Mouse (Mus musculus): ENCODE results near the gene Dcbld1. TPM values are rescaled to one million over a fixed set of nuclear protein-coding genes. Genes with fewer than 3 reads are reported as not detected.
A peak's percentile ranks its signal among the peaks of the same experiment; 100 is the strongest.

Dcbld1 gene
- 1 to 10 TPM; 6.2 to 7.9 TPM for total RNA-seq (2021)

DNA sequence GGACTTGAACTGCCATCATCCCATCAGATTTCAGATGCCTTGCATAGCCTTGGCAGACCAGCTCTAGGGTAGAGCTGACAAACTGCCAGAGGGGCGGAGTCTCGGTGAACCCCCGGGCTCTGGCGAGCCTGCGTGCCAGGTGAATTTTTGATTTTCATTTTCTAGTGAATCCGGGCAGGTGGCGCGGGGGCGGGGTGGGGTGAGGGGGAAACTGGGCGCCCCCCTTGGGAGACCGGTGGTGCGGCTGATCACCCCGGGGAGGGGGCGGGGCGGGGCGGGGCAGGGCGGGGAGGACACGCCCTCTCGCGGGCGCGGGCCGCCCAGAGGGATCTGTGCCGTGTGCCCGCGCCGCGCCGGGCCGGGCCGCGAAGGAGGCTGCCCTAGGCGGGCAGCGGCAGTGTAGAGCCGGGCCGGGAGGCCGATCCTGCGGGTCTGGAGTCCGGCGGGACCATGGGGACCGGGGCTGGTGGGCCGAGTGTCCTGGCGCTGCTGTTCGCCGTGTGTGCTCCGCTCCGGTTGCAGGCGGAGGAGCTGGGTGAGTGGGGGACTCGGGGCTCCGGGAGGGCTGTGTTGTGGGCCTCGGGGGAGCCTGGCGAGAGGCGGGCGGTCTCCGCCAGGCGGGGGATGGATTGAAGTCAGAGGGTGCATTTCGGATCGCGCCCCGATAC lies at the start of gene Dcbld1:
Gene Dcbld1 (plus strand): TSS at position 319 of the 668 bp plus-strand sequence.
- DNase-seq (ENCODE audit: extremely low spot score in 1 of 2, low spot score in 1 of 2) = peak; percentile 50 to 56

DNA sequence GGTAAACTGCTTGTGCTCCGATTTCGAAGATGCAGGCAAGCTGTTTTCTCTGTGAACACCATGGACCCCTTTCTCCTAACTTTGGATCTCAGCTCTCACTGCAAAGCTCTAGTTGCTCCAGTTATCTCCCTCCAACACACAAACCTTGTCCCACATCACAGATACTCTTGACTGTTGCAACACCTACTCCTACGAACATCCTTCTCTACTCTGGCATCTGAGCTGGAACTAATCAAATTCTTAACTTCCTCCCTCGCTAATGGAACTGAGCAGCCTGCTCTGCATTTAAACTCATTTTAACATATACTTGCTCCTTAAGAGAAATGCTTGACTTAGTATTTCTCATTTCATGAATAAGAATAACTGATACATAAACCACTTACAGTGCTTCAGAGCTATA lies 47.5 kb upstream of the Dcbld1 start:
- no peak for DNase-seq (ENCODE audit: extremely low spot score in 1 of 2, low spot score in 1 of 2)

DNA sequence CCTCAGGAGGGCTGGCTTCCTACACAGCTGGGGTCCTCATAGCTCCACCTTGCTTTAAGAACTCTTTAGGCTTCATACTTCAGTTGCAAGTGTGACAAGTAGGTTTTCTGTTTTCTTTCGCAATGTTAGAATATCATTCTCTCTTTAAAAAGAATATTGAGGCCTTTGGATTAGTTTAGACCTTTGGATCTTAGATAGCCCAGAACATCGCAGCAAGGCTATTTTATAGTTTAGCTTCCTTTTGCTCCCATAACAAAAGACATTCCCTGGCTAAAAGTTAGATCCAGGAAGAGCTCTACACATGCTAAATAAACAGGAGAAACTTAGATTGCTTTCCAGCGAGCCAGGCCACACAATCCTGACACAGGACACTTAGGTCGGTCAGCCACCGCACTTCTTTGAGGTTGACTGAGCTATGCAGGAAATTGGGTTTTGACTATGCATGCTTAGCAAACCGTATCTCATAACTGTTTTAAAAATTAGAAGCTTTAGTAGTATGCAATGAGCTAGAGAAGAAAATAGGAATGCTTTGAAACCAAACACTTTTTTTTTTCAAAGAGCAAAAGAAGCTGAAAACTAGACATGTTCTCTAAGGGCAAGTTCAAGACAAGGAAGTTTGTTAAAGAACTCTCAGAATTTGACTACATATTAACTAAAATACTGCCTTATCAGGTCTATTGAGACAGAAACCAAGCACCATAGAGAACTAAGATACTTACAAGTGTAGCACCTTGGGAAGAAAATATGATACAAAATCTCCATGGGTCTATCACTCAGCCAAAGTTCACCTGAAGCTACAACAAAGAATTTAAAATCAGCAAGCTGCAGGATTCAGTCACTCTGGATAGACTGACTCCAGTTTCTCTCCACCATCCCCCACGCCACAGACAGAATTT lies 38.2 kb upstream of the Dcbld1 start, which contains the start of gene Ros1:
Gene Ros1 (minus strand): TSS at position 288 of the 896 bp plus-strand sequence.
- no peak for DNase-seq (ENCODE audit: extremely low spot score in 1 of 2, low spot score in 1 of 2)

DNA sequence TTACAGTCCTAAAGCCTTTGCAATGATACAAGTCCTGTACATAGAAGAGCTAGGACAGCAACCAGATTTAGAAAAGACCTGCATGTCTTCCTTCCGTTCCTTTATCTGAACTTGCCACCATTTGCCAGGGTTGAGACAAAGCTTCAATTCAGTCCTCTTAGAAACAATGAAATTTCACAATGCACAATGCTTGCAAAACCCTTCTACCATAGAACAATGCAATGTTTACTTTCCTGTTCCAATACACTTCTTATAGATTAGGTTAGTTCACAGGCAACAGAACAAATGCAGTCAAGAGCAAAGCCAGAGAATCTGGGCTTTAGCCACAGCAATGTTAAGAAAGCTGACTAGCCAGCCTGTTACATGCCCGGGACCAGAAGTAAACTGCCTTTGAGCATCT lies 29.4 kb upstream of the Dcbld1 start:
- DNase-seq (ENCODE audit: extremely low spot score in 1 of 2, low spot score in 1 of 2) = no peak

DNA sequence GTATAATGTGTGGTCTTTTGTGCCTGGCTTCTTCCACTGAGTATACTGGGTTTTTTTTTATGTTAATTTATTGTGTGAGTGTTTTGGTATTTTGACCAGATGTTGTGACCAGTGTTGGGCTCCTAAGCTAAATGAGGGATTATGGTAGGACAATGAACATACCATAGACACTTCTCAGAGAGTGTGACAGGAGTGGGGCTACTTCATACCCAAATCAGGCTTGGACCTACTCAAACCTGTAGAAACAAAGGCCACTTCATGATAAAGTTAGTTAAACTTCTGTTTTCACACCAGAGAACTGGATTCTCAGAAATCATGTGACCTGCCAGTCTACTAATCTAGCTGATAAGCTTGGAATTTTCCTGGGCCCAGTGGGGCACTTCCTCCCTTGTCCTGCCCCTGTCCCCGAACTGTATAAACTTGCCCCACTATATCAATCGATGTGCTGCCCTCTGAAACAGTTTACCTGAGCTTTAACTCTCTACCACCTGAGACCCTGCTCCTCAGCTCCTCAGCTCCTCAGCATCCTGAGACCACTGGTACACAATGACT lies 18.1 kb upstream of the Dcbld1 start:
- DNase-seq (ENCODE audit: extremely low spot score in 1 of 2, low spot score in 1 of 2) = no peak

DNA sequence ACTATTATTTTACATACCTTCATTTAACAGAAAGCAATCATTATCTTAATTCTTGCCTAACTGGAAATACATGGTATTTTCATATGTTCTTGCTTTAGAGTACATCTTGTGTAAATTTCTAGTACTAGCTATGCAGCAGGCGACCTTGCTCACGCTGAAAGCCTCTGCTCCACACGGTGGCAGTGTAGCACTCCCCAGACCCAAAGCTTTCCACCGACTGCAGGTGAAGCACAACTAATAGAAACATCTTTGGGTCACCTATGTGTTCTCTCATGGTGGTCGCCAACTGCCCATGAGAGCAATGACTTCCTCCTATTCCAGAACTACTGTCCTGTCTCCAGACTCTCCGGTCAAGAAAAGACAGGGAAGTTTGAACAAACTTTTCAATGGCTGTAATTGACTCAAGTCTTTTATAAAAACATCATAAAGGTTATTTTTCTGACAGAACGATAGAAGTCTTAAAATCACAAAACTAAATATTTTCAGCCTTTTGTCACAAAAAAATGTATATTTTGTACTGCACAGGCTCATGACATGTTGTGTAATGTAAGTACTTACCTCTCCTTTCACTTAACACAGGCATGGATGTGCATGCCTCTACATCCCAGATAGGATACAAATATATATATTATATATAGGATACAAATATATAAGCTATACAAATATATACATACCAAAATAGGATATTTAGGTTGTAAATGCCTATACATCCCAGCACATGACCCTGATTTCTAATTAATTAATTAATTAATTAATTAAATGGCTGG lies 16.4 kb upstream of the Dcbld1 start:
- peak; percentile 29 to 69 for DNase-seq (ENCODE audit: extremely low spot score in 1 of 2, low spot score in 1 of 2)

DNA sequence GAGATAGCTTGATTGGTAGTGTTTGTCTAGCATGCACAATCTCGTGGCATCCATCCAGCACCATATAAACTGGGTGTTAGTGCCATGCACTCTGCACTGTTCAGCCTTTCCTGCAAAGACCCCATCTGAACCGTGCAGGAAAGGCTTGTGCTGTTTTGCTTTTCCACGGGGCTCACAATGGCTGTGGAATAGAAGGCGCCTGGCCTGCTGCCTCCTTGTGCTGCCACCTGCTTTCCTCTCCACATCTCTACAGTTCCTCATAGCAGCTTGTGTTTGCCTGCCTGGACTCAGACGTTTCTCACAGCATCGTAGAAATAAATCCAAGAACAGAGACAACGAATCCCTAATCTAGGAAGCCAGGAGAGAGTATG lies 15.9 kb upstream of the Dcbld1 start:
- DNase-seq (ENCODE audit: extremely low spot score in 1 of 2, low spot score in 1 of 2) = peak in 1 of 2 experiments; percentile 24

DNA sequence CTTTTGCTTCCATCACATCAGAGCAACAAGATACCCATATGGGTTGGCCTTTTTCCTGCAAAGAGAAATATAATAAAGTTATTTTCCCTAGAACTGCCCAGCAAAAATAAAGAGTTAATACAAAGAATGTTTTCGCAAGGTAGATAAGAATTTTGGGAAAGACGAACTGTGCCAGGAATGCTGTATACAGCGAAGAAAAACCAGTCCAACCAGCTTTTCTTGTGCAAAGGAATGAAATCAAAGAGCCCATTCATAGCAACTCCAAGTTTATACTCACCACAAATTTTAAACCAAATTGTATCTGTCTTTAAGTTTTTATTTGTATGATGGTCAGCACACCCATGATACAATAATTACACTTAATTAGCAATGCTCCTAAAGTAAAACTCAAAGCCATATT lies 13.8 kb upstream of the Dcbld1 start:
- no peak for DNase-seq (ENCODE audit: extremely low spot score in 1 of 2, low spot score in 1 of 2)

DNA sequence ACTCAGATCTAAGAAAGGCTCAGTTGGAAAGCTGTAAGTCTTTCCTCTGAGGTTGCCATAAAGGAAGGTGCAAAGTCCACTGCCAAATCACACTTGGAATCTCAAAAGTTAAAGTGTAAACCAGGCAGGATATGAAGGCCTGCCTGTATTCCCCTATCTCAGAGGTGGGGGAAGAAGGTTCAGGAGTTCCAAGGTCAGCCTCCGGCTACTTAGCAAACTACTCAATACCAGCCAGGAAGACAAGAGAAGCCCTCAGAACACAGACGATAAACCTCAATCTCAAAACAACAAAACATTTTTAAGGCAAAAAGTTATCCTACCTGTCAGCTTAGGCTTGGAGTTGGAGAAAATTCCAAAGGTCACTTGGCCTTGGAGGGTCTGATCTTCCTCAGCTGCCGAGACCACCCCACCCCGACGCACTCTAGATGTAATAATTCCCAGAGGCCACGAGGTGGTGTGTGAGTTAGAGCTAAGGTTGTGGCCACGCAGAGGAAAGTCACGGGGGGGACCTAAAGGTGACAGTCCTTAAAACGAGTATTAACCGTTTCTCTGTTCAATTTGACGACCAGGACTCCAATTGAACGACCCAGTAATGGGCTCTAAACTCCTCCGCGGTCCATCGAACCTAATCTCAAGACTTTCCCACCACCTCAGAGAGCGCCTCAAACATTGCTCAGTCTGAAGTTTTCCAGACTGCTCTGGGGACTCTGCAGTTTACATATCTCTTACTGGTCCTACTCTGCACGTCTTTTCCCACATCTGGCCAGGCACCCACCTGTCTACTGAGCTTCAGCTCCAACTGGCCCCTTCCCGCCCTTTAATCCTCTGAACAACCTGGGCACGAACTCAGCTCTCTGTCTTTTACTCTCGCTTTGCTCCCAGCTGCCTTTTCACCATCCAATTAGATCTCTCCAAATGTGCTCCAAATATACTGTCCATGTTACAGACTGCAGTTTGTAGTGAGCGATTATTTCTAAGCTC lies 933 bp upstream of the Dcbld1 start:
- DNase-seq (ENCODE audit: extremely low spot score in 1 of 2, low spot score in 1 of 2) = peak in 1 of 2 experiments; percentile 23

DNA sequence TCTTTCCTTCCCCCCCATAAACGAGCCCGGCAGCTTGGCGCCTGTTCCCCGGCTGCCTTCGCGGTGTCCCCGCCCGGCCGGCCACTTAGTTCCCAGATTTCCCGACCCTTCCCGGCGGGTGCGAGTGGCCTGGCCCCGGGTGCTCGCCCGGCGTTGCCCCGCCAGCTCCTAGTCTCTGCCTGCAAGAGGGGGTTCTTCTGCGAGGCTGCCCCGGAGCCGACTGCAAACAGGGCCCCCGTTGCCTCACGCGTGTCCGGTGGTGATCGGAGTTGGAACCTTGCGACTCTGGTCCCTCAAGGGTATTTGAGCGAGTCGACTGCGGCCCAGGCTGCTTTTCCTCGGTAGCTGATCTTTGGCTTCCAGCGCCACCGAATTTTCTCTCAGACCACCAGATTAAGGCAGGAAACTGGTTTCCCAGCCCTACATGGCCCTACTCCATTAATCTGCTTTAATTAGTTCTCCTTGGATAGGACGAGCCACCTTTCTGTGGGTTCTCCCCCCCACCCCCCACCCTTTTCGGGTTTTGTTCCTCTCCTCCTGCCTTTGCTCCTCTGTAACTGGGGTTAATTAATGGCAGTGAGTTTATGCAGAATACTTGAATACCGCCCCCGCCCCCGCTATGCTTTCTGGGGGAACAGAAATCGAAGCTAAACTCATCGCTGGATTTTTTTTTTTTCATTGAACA lies 692 bp downstream of the Dcbld1 start:
- DNase-seq (ENCODE audit: extremely low spot score in 1 of 2, low spot score in 1 of 2) = peak; percentile 16 to 36

DNA sequence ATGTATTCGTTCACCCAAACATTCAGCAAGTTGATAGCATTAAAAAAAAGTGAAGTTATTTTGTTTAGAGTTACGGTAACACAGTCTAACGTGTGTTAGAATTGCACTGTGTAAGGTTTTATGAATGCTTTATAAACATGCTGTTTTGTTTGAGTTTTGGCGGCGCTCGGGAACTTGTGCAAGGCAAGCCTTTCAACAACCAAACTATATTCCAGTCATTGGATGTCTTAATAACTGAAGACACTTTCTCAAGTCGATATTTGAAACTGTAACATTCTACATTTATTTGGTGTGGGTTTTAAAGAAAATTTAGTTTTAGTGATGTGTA lies 1.2 kb downstream of the Dcbld1 start:
- DNase-seq (ENCODE audit: extremely low spot score in 1 of 2, low spot score in 1 of 2) = no peak

DNA sequence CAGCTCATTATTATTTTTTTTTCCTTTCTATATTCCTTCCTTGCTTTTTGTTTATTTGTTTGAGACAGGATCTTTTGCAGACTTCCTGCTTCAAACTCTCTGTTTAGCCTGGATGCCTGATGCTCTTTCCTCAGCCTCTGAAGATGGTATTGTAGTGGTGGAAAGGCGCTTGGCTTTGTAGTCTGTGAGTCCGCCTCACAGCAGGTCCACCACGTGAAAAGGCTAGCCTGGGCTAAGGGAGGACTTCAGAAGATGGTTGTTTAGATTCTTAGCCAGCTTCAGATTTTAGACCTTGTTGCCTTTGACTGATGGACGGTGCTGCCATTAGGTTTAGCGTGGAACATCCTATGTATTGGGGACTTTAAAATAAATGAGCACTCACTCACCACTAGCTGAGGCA lies 2.0 kb downstream of the Dcbld1 start:
- DNase-seq (ENCODE audit: extremely low spot score in 1 of 2, low spot score in 1 of 2) = no peak

DNA sequence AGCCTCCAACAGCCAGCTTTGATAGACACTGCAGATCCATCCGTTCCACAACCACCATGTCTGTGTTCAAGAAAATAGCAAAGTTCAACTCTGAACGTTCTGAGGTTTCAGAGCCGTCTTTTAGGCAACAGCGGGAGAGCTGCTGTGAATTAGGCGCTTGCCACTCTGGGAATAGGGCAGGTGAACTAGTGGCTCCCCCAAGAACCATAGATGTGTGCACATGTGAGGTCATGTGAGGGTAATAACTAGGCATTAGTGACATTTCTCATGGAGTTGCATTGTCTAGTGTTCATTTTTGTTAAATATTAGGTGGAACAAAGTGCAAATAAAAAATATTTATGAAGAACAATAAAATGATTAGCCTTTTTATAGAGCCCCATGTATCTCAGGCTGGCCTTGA lies 8.6 kb downstream of the Dcbld1 start:
- no peak for DNase-seq (ENCODE audit: extremely low spot score in 1 of 2, low spot score in 1 of 2)

DNA sequence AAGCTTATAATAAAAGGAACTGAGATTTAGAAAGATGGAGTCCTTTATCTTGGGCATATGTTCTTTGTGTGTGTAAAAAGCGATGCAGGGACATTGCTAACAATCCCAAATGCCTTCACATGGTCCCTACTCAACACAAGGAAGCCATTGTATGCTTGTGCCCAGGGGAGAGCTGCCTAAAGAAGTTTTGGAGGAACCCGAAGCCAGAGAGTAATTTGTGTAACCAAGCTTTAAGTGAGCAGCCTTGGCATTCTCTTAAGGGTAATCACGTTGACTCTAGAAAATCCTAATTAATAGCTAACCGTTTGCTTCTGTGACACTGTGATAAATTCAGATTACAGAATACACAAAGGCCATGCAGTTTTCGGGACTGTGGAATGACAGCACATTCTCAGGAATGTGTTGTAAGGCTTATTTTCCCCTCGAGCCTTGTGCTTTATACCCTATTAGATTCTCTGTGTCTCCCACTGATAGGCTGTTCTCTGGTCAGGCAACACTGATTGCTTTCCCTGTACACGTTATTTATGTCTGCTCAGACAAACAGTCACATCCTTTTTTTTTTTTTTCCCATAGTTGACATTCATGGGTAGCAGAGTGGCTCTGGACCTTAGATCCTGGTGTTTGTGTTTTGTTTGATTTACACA lies 9.4 kb downstream of the Dcbld1 start:
- DNase-seq (ENCODE audit: extremely low spot score in 1 of 2, low spot score in 1 of 2) = no peak

DNA sequence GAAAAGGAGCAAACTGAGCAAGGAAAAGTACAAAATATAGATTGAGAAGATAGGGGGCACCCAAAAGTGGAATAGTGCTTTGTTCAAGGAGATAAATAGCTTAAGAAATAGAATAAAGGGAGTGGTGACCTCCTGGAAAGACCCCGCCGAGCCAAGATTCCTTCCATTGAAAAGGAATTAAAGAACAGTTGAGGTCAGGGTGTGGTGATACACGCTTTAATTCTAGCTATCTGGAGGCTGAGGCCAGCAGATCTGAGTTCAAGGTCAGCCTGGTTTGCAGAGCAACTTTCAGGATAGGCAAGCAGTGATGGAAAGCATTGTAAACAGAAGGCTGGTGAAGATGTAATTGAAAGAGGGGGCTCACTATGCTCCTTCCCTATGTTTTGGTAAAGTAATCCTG lies 12.8 kb downstream of the Dcbld1 start:
- DNase-seq (ENCODE audit: extremely low spot score in 1 of 2, low spot score in 1 of 2) = no peak

DNA sequence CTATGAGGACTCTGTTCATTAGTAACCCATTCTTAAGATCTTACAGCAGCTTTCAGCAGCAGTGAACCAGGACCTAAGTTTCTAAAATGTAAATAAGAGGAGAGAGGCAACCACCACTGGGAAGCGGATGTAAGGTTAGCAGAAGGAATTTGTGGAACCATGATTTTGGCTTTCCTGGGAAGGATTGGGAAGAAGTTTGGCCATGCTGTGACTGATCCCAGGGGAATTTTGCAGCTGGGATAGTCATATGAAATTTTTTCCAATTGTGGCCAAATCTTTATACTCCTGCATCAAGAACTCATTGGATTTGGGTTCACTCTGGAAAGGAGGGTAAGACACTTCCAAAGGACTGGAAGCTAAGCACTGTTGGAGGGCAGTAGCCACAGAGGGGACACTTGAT lies 18.8 kb downstream of the Dcbld1 start:
- DNase-seq (ENCODE audit: extremely low spot score in 1 of 2, low spot score in 1 of 2) = no peak

DNA sequence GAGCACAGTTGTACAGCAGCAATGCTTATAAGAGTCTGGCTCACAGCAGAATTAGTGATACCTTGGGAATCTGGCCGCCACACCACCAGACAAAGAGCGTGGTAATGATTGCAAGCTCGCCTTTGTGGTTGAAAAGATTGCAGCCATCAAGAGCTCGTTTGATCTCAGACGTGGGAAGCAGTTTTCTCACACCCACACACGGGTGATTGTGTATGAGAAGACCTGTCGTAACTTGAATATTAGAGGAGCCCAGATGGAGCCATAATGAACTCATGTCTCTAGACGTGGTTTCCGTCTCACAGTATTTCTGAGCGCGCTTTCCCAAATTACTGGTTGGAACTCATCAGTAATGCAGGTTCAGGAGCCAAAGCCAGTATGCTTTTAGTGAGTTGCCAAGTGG lies 20.0 kb downstream of the Dcbld1 start:
- no peak for DNase-seq (ENCODE audit: extremely low spot score in 1 of 2, low spot score in 1 of 2)

DNA sequence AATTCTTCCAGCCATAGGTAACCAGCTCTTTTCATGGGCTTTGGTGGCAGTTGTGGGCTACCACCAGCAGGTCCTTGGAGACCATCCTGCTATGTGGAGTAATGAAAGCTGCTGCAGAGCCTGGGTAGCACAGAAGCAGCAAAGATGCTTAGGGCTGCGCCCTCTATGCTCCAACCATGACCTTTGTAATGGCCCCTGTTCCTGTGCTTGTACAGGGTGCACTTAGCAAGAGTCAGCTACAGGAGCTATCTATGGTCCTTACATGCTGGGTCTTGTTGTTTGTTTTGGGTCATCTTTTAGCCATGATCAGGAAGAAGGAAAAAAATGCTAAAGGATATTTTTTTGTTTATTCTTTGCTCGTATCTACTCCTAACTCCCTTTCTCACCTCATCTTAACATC lies 24.3 kb downstream of the Dcbld1 start:
- DNase-seq (ENCODE audit: extremely low spot score in 1 of 2, low spot score in 1 of 2) = no peak
